Mouse (Mus musculus): ENCODE measurements around the gene Slc25a44.

The Slc25a44 gene

GRCm38 (mm10) chr3:88424605-88425329, at the start of gene Slc25a44:
Gene Slc25a44 (minus strand): TSS chr3:88425139.
- peak; percentile 84 for DNase-seq (ENCODE audit: low spot score)

DNA sequence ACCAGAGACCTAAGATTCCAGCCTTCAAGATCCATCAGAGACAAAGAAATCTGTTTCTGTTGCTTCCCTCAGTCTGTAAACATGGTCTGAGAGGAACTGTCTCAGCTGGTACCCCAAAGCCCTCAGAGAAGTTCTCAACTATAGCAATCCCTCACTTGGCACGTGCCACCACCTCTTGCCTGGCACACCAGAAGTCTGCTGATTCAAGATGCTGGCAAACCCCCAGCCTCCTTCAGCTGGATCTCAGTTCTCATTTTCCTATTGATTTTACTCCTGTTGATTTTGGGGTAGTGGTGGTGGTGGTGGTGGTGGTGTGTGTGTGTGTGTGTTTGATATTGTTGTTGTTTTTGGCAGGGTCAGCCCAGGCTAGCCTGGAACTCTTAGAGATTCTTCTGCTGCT, 48.6 kb upstream of the Slc25a44 start:
- no peak for DNase-seq (ENCODE audit: low spot score)

GRCm38 (mm10) chr3:88473020-88473419, 48.1 kb upstream of the Slc25a44 start:
- DNase-seq (ENCODE audit: low spot score) = no peak

GRCm38 (mm10) chr3:88470943-88471479, 46.1 kb upstream of the Slc25a44 start:
- DNase-seq (ENCODE audit: low spot score) = no peak

DNA sequence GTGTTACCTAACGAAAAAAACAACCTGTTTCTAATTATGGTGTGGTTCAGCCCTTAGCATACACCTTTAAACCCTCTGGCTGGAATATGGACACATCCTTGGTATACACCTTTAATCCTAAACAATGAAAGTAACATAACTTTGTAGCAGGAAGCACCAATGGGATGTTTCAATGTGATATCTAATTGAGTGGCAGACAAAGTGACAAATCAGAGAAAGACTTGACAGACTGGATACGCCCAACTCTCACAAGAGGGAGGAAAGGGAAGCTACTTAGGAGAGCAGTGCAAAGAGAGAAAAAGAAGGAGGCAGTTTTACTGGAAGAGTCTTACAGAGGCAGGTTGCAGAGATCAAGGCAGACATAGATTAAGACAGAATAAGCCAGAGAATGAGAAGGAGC, 44.5 kb upstream of the Slc25a44 start:
- DNase-seq (ENCODE audit: low spot score) = no peak

DNA sequence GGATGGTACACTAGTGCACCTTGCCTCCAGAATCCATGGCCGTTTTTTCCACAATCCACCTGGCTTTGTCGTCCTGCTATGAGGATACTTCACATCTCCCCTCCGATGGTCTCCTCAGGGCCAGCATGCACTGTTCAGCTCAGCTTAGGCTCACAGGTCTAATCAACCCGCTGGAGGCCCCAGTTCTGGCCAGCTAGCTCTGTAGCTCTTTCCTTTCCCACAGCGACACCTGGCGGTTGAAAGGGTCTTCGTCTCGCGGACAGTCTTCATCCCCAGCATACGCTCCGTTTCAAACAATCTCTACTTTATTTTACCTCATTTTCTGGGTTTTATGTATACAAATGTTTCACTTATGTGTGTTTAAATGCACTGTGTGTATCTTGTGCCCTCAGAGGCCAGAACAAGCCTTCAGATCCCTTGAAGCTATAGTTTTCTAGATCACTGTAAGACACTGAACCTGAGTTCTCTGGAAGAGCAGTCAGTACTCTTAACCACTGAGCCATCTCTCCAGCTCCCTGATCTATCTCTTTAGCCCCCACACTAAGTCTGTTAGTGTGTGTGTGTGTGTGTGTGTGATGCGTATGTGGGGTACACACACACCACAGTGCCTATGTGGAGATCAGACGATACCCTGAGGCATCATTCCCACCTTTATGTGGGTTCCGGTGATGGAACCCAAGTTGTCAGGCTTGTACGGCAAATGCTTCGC, 42.3 kb upstream of the Slc25a44 start:
- DNase-seq (ENCODE audit: low spot score) = peak; percentile 88

GRCm38 (mm10) chr3:88465127-88465526, 40.2 kb upstream of the Slc25a44 start:
- no peak for DNase-seq (ENCODE audit: low spot score)

DNA sequence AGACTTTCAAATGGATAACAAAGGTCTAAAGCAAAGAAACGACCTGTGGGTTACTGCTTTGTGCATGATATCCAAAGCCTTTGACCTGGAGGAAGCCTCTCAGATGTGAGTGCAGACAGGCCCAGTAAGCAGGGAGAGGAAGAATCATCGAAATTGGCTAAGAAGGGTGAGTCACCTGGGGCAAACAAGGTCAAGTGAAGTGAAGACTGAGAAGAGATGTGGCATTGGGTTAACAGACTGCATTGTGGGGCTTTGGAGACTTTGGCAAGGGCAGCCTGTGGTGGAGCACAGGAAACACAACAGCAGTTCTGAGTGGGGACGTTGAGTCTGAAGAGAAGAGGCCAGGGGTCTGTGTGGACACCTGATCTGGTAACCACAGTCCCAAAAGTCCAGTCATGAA, 39.5 kb upstream of the Slc25a44 start:
- no peak for DNase-seq (ENCODE audit: low spot score)

DNA sequence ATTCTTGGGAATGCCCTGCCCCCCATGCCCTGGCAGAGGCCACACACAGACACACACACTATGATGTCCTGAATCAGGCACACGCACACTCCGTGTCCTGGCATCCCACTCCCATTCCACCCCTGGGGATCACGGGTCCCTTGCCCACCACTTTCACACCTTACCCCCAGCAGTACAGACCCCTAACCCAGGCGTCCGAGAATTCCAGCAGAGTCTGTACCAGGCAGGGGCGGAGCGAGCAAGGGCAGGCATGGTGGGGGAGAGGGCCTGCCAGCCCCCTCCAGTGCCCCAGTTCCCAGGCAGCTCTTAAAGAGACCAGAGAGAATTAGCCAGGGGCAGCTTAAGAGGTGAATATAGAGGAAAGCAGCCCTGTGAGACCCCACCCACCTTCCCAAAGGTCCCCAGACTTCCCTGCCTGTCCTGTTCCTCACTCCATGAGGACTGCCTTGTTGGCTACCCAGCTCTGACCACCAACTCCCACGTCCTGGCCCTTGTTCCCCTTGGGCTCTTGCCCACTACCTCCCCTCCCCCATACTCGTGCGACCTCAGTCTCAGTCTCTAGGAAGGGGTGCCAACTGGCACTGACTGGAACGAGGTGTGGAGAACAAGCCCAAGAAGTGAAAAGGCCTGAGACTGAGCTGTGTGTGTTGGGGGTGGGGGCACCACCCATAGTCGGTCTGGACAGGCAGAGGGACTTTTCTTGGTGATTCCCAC, 36.2 kb upstream of the Slc25a44 start, which contains the start of gene Sema4a:
TSS of gene Sema4a (minus strand) at position 200 of the 714 bp plus-strand sequence.
- no peak for DNase-seq (ENCODE audit: low spot score)

DNA sequence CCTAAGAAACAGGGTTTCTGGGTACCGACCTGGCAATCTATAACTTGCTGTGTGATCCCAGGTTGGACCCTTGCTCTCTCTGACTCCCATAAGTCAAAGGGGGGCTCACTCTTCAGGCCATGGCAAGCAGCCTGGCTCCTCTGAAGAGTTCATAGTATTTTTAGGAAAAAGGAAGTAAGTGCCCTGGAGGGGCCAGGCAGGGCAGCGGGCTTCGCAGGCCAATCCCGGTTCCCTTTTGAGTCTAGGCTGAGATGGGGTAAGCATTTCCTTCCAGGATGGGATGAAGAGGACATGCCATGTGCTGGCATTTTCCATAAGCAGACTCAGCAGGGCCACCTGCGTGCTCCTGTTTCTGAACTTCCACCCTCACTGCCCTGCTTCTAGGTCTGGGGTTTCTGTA, 35.1 kb upstream of the Slc25a44 start:
- no peak for DNase-seq (ENCODE audit: low spot score)

GRCm38 (mm10) chr3:88458778-88459219, 33.9 kb upstream of the Slc25a44 start:
- no peak for DNase-seq (ENCODE audit: low spot score)

DNA sequence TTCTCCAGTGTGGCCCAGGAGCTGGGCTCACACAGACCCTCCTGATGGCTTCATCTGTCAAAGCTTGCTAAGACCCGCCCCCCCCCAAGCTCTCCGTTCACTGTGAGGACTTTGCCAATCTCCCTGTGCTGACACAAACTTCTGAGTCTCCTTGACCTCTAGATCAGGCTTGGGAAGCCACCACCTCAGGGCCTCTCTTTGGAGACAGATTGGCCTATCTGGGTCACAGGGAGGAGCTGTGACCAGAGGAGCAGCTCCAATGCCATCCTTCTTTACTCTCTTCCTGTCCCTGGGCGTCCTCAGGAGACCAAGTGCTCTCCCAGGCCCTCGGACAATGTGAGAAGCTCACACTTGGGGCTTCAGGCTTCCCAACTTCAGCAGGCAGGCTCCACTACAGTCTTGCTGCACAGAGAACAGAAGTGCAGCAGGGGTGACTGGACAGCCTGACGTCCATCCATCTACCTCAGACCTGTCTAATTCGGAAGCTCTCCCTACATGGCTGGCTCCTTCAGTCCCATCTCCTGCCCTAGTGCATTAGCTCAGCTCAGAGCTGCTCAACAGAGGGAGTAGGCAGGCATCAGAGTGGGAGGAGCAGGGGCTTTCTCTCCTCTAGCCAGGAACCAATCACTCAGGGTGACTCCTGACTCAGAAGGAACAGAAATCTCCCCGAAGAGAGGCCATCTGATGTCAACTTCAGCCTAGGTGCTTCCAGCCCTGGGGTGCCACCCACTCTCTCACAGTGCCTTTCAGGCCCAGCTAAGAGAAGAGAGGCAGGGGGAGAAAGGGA, 32.0 kb upstream of the Slc25a44 start:
- DNase-seq (ENCODE audit: low spot score) = no peak

DNA sequence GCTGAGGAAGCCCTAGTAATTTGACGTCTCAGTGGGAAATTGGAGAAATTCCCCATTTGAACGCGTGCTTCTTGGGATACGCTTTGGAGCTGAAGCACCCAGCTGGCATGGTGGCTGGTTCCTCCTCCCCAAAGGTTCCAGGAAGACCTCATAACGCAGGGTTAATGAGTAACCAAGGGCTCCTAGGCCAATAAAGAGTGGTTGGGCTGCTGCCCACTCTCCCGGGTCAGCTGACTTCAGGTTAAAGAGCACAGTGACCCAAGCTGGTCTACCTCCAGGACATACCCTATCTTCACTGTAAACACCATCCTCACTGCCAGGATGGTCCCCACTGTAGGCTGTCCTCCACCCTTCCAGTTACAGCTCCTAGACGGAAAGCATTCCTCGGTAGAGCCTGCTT, 31.4 kb upstream of the Slc25a44 start:
- DNase-seq (ENCODE audit: low spot score) = no peak

DNA sequence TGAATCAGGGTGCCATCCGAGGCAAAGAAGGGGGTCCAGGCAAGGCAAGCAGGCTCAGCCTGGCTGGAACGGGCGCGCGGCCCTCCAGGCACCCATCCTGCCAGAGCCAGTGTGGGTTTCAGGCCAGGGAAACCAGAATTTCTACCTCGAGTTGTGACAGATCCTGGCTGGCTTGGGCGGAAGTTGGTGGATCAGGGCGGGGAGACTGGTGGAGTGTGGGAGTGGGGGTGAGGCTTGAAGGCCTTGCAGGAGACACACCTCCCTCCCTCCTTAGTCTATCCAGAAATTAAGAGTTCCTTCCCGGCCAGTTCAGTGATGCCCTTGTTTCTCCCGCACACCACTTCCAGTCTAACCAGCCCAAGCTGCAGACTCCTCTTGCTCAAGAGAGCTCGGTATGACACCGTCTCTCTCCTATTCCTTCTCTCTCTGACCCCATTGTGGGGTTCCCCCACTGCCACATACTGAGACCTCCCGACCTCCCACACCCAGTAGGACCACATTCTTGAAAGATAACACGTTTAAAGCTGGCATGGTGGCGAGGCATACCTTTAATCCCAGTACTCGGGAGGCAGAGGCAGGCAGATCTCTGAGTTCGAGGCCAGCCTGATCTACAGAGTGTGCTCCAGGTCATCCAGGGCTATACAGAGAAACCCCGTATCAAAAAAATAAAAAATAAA, 30.8 kb upstream of the Slc25a44 start:
- peak; percentile 54 for DNase-seq (ENCODE audit: low spot score)

GRCm38 (mm10) chr3:88454762-88455587, 30.0 kb upstream of the Slc25a44 start:
- DNase-seq (ENCODE audit: low spot score) = peak; percentile 29

DNA sequence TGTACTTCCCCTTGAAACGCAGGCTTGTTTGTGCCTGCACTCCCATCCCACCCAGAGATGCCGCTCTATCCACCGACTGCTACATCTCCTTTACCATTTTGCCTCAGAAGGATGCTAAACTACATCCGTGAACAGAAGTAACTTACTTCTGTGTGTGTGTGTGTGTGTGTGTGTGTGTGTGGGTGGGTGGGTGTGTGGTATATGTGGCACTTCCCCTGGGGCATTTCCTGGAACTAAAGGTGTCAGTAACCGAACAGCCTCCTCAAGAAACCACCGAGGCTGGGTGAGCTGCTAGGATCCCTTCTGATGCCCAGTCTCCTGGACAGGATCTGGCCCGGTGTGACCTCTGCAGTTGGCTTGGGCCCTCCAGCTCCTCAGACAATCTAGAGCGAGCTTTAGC, 29.0 kb upstream of the Slc25a44 start:
- DNase-seq (ENCODE audit: low spot score) = no peak

- no peak for DNase-seq (ENCODE audit: low spot score)
Observed at GRCm38 (mm10) chr3:88453369-88453768, 28.4 kb upstream of the Slc25a44 start.

GRCm38 (mm10) chr3:88452716-88453115, 27.8 kb upstream of the Slc25a44 start:
- DNase-seq (ENCODE audit: low spot score) = no peak

- no peak for DNase-seq (ENCODE audit: low spot score)
Observed at GRCm38 (mm10) chr3:88452246-88452645, 27.3 kb upstream of the Slc25a44 start.

All from ovary, postnatal 36 days (tissue).